Mouse (Mus musculus): ENCODE data around the gene 1700034J05Rik. TPM values are rescaled to one million over a fixed set of nuclear protein-coding genes. Genes with fewer than 3 reads are reported as not detected.
A peak's percentile ranks its signal among the peaks of the same experiment; 100 is the strongest.

Gene 1700034J05Rik
- total RNA-seq (2017): not detected in 2 replicates

GRCm38 (mm10) chr6:146954258-146954657, at the start of gene 1700034J05Rik:
1700034J05Rik (minus strand) TSS chr6:146954422.
- no peak for ATAC-seq (replicated peaks; ENCODE audit: low read depth, poor library complexity, severe bottlenecking)

GRCm38 (mm10) chr6:146999755-147000154, 45.5 kb upstream of the 1700034J05Rik start:
- no peak for ATAC-seq (replicated peaks; ENCODE audit: low read depth, poor library complexity, severe bottlenecking)

- ATAC-seq (replicated peaks; ENCODE audit: low read depth, poor library complexity, severe bottlenecking): no peak
Observed at GRCm38 (mm10) chr6:146999302-146999701, 45.1 kb upstream of the 1700034J05Rik start.

- no peak for ATAC-seq (replicated peaks; ENCODE audit: low read depth, poor library complexity, severe bottlenecking)
Observed at GRCm38 (mm10) chr6:146998710-146999109, 44.5 kb upstream of the 1700034J05Rik start.

GRCm38 (mm10) chr6:146997006-146997405, 42.8 kb upstream of the 1700034J05Rik start:
- ATAC-seq (replicated peaks; ENCODE audit: low read depth, poor library complexity, severe bottlenecking): no peak

- no peak for ATAC-seq (replicated peaks; ENCODE audit: low read depth, poor library complexity, severe bottlenecking)
Observed at GRCm38 (mm10) chr6:146995878-146996277, 41.7 kb upstream of the 1700034J05Rik start.

GRCm38 (mm10) chr6:146995391-146995790, 41.2 kb upstream of the 1700034J05Rik start:
- ATAC-seq (replicated peaks; ENCODE audit: low read depth, poor library complexity, severe bottlenecking): no peak

- peak; percentile 68; the same call in 1 of the 2 replicates for ATAC-seq (replicated peaks; ENCODE audit: low read depth, poor library complexity, severe bottlenecking)
Observed at GRCm38 (mm10) chr6:146994236-146994635, 40.0 kb upstream of the 1700034J05Rik start.

- ATAC-seq (replicated peaks; ENCODE audit: low read depth, poor library complexity, severe bottlenecking): no peak
Observed at GRCm38 (mm10) chr6:146984569-146984968, 30.3 kb upstream of the 1700034J05Rik start.

GRCm38 (mm10) chr6:146981249-146981835, 27.1 kb upstream of the 1700034J05Rik start:
- no peak for ATAC-seq (replicated peaks; ENCODE audit: low read depth, poor library complexity, severe bottlenecking)

- ATAC-seq (replicated peaks; ENCODE audit: low read depth, poor library complexity, severe bottlenecking): no peak
Observed at GRCm38 (mm10) chr6:146979953-146980352, 25.7 kb upstream of the 1700034J05Rik start.

- ATAC-seq (replicated peaks; ENCODE audit: low read depth, poor library complexity, severe bottlenecking): no peak
Observed at GRCm38 (mm10) chr6:146979115-146979744, 25.0 kb upstream of the 1700034J05Rik start.

GRCm38 (mm10) chr6:146978691-146979114, 24.5 kb upstream of the 1700034J05Rik start:
- 0 out of 2 replicates have a peak, but pooled peaks have one; percentile 45 for ATAC-seq (replicated peaks; ENCODE audit: low read depth, poor library complexity, severe bottlenecking)

GRCm38 (mm10) chr6:146976446-146976845, 22.2 kb upstream of the 1700034J05Rik start:
- ATAC-seq (replicated peaks; ENCODE audit: low read depth, poor library complexity, severe bottlenecking): no peak

- no peak for ATAC-seq (replicated peaks; ENCODE audit: low read depth, poor library complexity, severe bottlenecking)
Observed at GRCm38 (mm10) chr6:146973830-146974229, 19.6 kb upstream of the 1700034J05Rik start.

GRCm38 (mm10) chr6:146973406-146973805, 19.2 kb upstream of the 1700034J05Rik start:
- ATAC-seq (replicated peaks; ENCODE audit: low read depth, poor library complexity, severe bottlenecking): no peak

GRCm38 (mm10) chr6:146972740-146973139, 18.5 kb upstream of the 1700034J05Rik start:
- no peak for ATAC-seq (replicated peaks; ENCODE audit: low read depth, poor library complexity, severe bottlenecking)

- no peak for ATAC-seq (replicated peaks; ENCODE audit: low read depth, poor library complexity, severe bottlenecking)
Observed at GRCm38 (mm10) chr6:146972009-146972408, 17.8 kb upstream of the 1700034J05Rik start.

GRCm38 (mm10) chr6:146971366-146971765, 17.1 kb upstream of the 1700034J05Rik start:
- no peak for ATAC-seq (replicated peaks; ENCODE audit: low read depth, poor library complexity, severe bottlenecking)

GRCm38 (mm10) chr6:146970811-146971210, 16.6 kb upstream of the 1700034J05Rik start:
- no peak for ATAC-seq (replicated peaks; ENCODE audit: low read depth, poor library complexity, severe bottlenecking)

- ATAC-seq (replicated peaks; ENCODE audit: low read depth, poor library complexity, severe bottlenecking): no peak
Observed at GRCm38 (mm10) chr6:146967836-146968235, 13.6 kb upstream of the 1700034J05Rik start.

Data from common myeloid progenitor, adult 5-6 weeks (primary cell).